Mouse (Mus musculus): Measurements from ENCODE around the gene Bcl2l1.

GRCm38 (mm10) chr2:152813232-152813631 is 18.3 kb downstream of the Bcl2l1 start:
- TF ChIP-seq GATA1 (IDR thresholded peaks at IDR 0.05; ENCODE audit: low read length): no peak
- TF ChIP-seq TAL1 (IDR thresholded peaks at IDR 0.05; ENCODE audit: low read length): no peak

All from erythroblast, embryonic 14.5 days (primary cell).